Mouse (Mus musculus): ENCODE data around the gene Gm49380. TPM values are rescaled to one million over a fixed set of nuclear protein-coding genes. Genes with fewer than 3 reads are reported as not detected.

Gene Gm49380
- total and polyA plus RNA-seq, 3 experiments = 0.24 TPM; not detected in 2

DNA sequence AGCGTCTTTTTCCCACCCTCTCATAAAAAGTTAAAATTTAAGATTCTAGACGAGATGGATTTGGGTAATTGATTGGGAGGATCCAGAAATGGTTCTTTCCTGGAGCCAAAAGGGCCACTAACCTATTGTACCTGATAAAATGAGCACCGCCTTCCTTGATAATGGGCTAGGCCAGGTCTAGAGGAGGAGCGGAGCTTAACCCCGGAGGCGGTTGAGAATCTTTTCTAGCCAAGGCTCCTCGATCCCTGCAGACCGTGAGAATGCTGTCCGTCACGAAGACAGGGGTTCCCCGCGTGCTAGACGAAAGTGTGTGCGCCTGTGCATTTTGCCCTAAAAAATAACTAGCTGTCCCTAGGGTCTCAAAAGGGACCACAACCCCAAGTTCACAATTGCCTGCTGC is 29.1 kb downstream of the Gm49380 start:
- Histone ChIP-seq H3K9me3 (replicated peaks; ENCODE audit: insufficient read depth, low read length) (no peaks in the 10 kb centered on the region), H3K4me1 (ENCODE audit: control insufficient read depth in 1 of 2, insufficient read depth in 2 of 2, low read length in 2 of 2) (peaks cover 0 to 23% of the 10 kb centered on the region in 2 experiments; a peak in 3 of 4 replicates), H3K9ac (ENCODE audit: control insufficient read depth, low read depth, low read length, poor library complexity, severe bottlenecking) (peak overlapping the region; percentile 59), H3K4me3 (ENCODE audit: control insufficient read depth in 1 of 2, insufficient read depth in 1 of 2, low read depth in 2 of 2, low read length in 2 of 2) (peak overlapping the region; percentile 47 to 87), H3K27ac (ENCODE audit: control insufficient read depth, low read depth, low read length) (peak overlapping the region; percentile 17; the same call in 1 of the 2 replicates), H3K79me2 (ENCODE audit: control insufficient read depth, insufficient read depth, low read length, poor library complexity) (no peaks in the 10 kb centered on the region; the same call in 1 of the 2 replicates), H3K36me3 (ENCODE audit: control insufficient read depth in 1 of 2, insufficient read depth in 2 of 2, low read length in 2 of 2) (peaks cover 0 to 5% of the 10 kb centered on the region in 2 experiments; a peak in 2 of 4 replicates), H3K27me3 (ENCODE audit: control insufficient read depth in 1 of 2, insufficient read depth in 2 of 2, low read length in 2 of 2) (no peaks in the 10 kb centered on the region)
- DNase-seq (ENCODE audit: low read depth, low spot score) = peak; percentile 77
- no peak for TF ChIP-seq ZNF384 (IDR thresholded peaks at IDR 0.05; ENCODE audit: low read depth, low read length)
- no peak for TF ChIP-seq POLR2AphosphoS2 (IDR thresholded peaks at IDR 0.05; ENCODE audit: low read length)
- TF ChIP-seq MXI1 (IDR thresholded peaks at IDR 0.05; ENCODE audit: low read depth, low read length) = 0 out of 2 replicates have a peak, but pooled peaks have one; percentile 24
- no peak for TF ChIP-seq MAFK (IDR thresholded peaks at IDR 0.05; ENCODE audit: borderline replicate concordance, low read depth, low read length)
- TF ChIP-seq E2F4 (IDR thresholded peaks at IDR 0.05; ENCODE audit: borderline replicate concordance, low read depth, low read length) = no peak
- TF ChIP-seq USF1 (IDR thresholded peaks at IDR 0.05; ENCODE audit: low read depth, low read length) = no peak
- TF ChIP-seq CHD1 (IDR thresholded peaks at IDR 0.05; ENCODE audit: low read depth, low read length) = no peak
- no peak for TF ChIP-seq GATA1 (IDR thresholded peaks at IDR 0.05; ENCODE audit: low read depth, low read length)
- 0 out of 2 replicates have a peak, but pooled peaks have one; percentile 10 for TF ChIP-seq ETS1 (IDR thresholded peaks at IDR 0.05; ENCODE audit: low read depth, low read length)
- TF ChIP-seq SIN3A (IDR thresholded peaks at IDR 0.05; ENCODE audit: low read length) = peak; percentile 13; the same call in 1 of the 2 replicates
- TF ChIP-seq NRF1 (IDR thresholded peaks at IDR 0.05; ENCODE audit: insufficient read depth, low read depth, low read length, poor library complexity, severe bottlenecking) = no peak
- TF ChIP-seq ZMIZ1 (IDR thresholded peaks at IDR 0.05; ENCODE audit: low read depth, low read length) = no peak
- TF ChIP-seq UBTF (IDR thresholded peaks at IDR 0.05; ENCODE audit: borderline replicate concordance, insufficient read depth, low read depth, low read length) = no peak

GRCm38 (mm10) chr9:44083392-44084121 is 29.7 kb downstream of the Gm49380 start:
- H3K4me1 ChIP-seq (ENCODE audit: control insufficient read depth in 1 of 2, insufficient read depth in 2 of 2, low read length in 2 of 2) = peaks cover 0 to 23% of the 10 kb centered on the region in 2 experiments; a peak in 3 of 4 replicates
- no peaks in the 10 kb centered on the region; the same call in 1 of the 2 replicates for H3K79me2 ChIP-seq (ENCODE audit: control insufficient read depth, insufficient read depth, low read length, poor library complexity)
- peak overlapping the region; percentile 9 for H3K27ac ChIP-seq (ENCODE audit: control insufficient read depth, low read depth, low read length)
- H3K9ac ChIP-seq (ENCODE audit: control insufficient read depth, low read depth, low read length, poor library complexity, severe bottlenecking) = peak overlapping the region; percentile 59
- H3K36me3 ChIP-seq (ENCODE audit: control insufficient read depth in 1 of 2, insufficient read depth in 2 of 2, low read length in 2 of 2) = peaks cover 0 to 4% of the 10 kb centered on the region in 2 experiments; a peak in 2 of 4 replicates
- H3K27me3 ChIP-seq (ENCODE audit: control insufficient read depth in 1 of 2, insufficient read depth in 2 of 2, low read length in 2 of 2) = no peaks in the 10 kb centered on the region
- no peaks in the 10 kb centered on the region for H3K9me3 ChIP-seq (replicated peaks; ENCODE audit: insufficient read depth, low read length)
- peak; percentile 61 for DNase-seq (ENCODE audit: low read depth, low spot score)
- H3K4me3 ChIP-seq (ENCODE audit: control insufficient read depth in 1 of 2, insufficient read depth in 1 of 2, low read depth in 2 of 2, low read length in 2 of 2) = peak overlapping the region; percentile 47 to 87
- TF ChIP-seq MAFK (IDR thresholded peaks at IDR 0.05; ENCODE audit: borderline replicate concordance, low read depth, low read length) (no peak), MEF2A (IDR thresholded peaks at IDR 0.05; ENCODE audit: extremely low read depth, insufficient replicate concordance, low read depth, low read length, poor library complexity, severe bottlenecking) (no peak), POLR2A (IDR thresholded peaks at IDR 0.05; ENCODE audit: control insufficient read depth in 1 of 2, insufficient read depth in 1 of 2, low read depth in 1 of 2, low read length in 2 of 2, poor library complexity in 1 of 2) (peak in 1 of 2 experiments; percentile 23; a peak in 1 of 4 replicates), ELF1 (IDR thresholded peaks at IDR 0.05; ENCODE audit: low read depth, low read length) (no peak), MAX (IDR thresholded peaks at IDR 0.05; ENCODE audit: low read length) (peak; percentile 82), SMC3 (IDR thresholded peaks at IDR 0.05; ENCODE audit: low read depth, low read length) (no peak), MYC (IDR thresholded peaks at IDR 0.05; ENCODE audit: low read depth, low read length) (peak; percentile 75), ZMIZ1 (IDR thresholded peaks at IDR 0.05; ENCODE audit: low read depth, low read length) (no peak), TCF12 (IDR thresholded peaks at IDR 0.05; ENCODE audit: low read depth, low read length) (no peak), RAD21 (IDR thresholded peaks at IDR 0.05; ENCODE audit: low read depth, low read length) (no peak), USF1 (IDR thresholded peaks at IDR 0.05; ENCODE audit: low read depth, low read length) (peak; percentile 64), SIN3A (IDR thresholded peaks at IDR 0.05; ENCODE audit: low read length) (peak; percentile 36), BHLHE40 (IDR thresholded peaks at IDR 0.05; ENCODE audit: borderline replicate concordance, low read depth, low read length) (no peak), MYB (IDR thresholded peaks at IDR 0.05; ENCODE audit: low read depth, low read length) (no peak), USF2 (IDR thresholded peaks at IDR 0.05; ENCODE audit: borderline replicate concordance in 1 of 2, insufficient read depth in 1 of 2, low read depth in 1 of 2, low read length in 2 of 2) (no peak), HCFC1 (IDR thresholded peaks at IDR 0.05; ENCODE audit: low read depth, low read length) (no peak), ETS1 (IDR thresholded peaks at IDR 0.05; ENCODE audit: low read depth, low read length) (peak; percentile 36), POLR2AphosphoS2 (IDR thresholded peaks at IDR 0.05; ENCODE audit: low read length) (no peak), GATA1 (IDR thresholded peaks at IDR 0.05; ENCODE audit: low read depth, low read length) (0 out of 2 replicates have a peak, but pooled peaks have one; percentile 26), POLR2AphosphoS5 (IDR thresholded peaks at IDR 0.05; ENCODE audit: borderline replicate concordance, low read depth, low read length) (no peak), TBP (IDR thresholded peaks at IDR 0.05; ENCODE audit: low read depth, low read length) (no peak), MXI1 (IDR thresholded peaks at IDR 0.05; ENCODE audit: low read depth, low read length) (peak; percentile 88)
